Mouse (Mus musculus) heart, postnatal 0 days (tissue): Measurements from ENCODE around the gene Med27.

Source experiments
- CTCF ChIP-seq: IDR thresholded peaks from 2 replicates; pipeline ENCODE4 v1.5.1; 2016; ENCODE audit warnings: antibody characterized with exemption, control low read depth, low read depth
- EP300 ChIP-seq: IDR thresholded peaks from 2 replicates; pipeline ENCODE4 v1.6.1; 2016; ENCODE audit warnings: antibody characterized with exemption, low read depth

- TF ChIP-seq CTCF (no peak), EP300 (no peak)
These were observed 71.9 kb downstream of the Med27 start for GRCm38 (mm10) chr2:29418498-29418897.
